Mouse (Mus musculus): Measurements from ENCODE around the gene Smim14.

The Smim14 gene

DNA sequence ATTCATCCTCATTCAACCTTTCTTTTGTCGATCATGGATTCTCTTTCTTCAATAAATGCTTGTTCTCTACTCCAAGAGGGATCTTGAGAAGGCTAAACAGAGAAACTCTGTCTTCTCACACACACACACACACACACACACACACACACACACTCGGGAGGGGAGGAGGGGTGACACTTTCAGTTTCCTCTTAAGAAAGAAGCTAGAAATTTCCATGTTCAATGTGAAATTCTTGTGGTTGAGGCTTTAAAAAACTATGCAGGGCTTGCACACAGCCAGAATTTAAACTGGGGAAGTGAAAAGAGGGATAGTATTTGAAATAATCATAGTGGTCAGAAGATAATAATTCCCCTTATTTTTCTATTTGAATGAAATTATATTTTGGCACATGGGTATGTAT is 61.2 kb downstream of the Smim14 start:
- in situ Hi-C loops (cut with MboI; ENCODE audit: low sequenced_read_pairs): no loop called here

DNA sequence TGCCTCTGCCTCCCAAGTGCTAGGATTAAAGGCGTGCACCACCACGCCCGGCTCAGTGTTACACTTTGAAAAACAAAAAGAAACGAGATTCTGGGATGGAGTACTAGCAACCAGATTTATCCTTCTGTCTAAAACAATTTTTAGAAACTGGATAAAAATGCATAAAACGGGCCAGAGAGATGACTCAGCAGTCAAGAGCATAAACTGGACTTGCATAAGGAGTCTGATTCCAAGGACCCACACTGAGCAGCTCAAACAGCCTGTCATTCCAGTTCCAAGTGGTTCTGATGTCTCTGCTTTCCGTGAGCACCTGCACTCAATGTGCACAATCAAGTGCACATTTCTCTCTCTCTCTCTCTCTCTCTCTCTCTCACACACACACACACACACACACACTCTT is 67.2 kb downstream of the Smim14 start:
- in situ Hi-C loops (cut with MboI; ENCODE audit: low sequenced_read_pairs): no loop called here

DNA sequence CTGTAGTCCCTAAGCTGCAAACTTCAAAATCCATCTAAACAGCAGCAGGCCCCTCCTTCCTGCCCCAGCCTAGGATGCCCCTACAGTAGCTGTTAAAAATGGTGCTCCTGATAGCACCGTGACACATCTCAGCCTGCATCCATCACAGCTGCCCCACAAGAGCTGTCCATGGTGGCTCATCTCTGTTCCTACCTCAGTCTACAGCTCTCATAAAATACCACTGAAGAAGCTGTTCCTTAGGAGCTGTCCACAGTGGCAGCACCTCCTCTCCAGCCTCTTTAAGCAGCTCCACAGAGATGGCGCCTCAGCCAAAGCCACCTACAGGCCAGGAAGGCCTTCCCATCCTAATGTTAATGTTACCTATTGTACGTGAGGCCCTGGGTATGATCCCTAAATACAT is 70.1 kb downstream of the Smim14 start:
- in situ Hi-C loops (cut with MboI; ENCODE audit: low sequenced_read_pairs): no loop called here

DNA sequence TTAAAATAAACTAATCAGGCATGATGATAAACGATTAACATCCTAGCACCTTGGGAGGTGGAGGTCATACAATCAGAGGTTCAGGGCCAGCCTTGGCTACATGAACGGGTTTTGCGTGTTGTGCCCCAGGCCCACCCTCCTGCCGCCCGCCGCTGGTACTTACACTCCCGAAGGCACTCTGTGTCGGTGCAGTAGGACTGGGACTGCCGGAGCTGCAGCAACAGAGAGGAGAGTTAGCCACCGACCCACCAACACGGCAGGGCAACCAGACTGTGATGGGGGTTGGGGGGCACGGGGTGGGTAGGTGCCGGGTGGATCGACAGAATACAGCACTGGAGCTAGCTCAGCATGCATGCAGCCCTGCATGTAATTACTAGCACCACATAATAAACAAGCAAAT is 76.6 kb downstream of the Smim14 start:
- in situ Hi-C loops (cut with MboI; ENCODE audit: low sequenced_read_pairs): no loop called here

DNA sequence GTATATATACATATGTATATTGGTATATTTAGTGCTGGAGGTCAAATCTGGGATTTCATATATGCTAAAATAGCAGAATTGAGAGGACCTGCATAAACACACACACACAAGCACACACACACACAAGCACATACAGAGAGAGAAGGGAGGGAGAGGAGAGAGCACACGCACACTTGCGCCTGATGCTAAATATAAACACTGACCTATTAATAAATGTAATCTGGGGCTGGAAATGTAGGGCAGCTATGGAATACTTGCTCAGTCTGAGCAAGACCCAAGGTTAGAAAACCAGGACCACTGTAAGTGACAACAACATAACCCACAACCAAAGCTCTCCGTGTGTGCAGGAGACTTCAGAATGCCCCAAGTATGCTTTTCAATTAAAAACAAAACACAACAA is 77.5 kb downstream of the Smim14 start:
- in situ Hi-C loops (cut with MboI; ENCODE audit: low sequenced_read_pairs): no loop called here

DNA sequence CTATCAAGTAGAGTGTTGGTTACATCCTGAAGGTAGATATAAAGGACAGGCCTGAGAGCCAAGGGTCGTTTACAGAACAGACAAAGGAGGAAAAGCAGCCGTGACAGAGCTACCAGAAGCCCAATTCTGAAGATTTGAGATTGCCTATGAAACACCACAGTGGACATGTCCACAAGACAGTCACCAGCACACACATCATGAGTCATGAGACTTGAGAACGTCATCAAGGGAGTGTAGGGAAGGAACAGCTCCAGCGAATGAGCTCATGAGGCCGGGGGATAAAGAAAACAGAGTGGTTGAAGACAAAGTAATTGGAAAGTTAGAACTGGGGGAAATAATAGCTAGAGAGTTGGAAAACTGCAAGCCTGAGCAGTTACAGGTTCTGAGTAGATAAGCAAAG is 79.1 kb downstream of the Smim14 start:
- in situ Hi-C loops (cut with MboI; ENCODE audit: low sequenced_read_pairs): no loop called here

DNA sequence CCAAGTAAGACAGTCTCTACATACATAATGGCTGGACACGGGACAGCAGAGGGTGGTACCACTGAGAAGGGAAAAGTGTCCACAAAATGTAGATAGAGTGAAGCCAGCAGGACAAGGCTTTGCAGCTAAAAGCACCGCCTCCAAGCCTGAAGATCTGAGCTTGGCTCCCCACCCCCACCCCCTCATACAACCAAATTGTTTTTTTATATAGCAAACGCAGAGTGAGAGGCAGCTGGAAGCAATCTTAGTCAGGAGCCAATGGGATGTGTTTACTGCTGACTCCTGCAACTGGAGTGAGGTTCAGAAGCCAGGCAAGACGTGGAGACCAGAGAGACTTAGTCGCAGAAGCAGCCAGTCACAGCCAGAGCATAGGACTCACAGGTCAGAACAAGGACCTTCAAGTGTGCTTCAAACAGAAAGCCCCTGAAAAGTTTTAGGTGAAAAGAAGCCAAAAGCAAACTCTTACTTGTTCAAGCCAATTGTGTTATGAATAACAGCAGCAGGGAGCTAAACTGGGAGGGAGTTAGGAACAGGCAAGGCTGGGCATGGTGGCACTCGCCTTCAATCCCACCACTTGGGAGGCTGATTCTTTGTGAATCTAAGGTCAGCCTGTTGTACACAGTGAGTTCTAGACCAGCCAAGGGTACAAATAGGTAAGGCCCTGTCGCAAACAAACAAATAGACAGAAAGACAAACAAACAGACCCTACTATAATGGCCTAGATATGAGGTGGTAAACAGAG is 79.7 kb downstream of the Smim14 start:
- in situ Hi-C loops (cut with MboI; ENCODE audit: low sequenced_read_pairs): no loop called here

DNA sequence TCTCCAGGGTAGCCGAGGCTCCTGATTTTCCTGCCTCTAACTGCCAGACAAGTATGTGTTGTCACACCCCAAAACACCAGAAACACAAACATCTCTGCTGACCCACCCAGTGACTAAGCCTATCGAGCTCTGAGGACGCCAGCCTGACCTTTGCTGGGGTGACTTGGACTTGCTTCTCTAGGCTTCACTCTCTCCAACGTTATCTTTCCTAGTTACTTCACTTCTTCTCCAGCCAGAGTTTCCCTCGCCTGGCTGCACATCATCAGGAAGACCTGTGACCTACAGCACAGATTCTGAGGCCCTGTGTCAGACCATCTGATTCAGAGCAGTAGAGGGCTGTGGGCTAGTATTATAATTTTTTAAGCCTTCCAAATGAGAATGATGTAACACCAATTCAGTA is 82.2 kb downstream of the Smim14 start:
- in situ Hi-C loops (cut with MboI; ENCODE audit: low sequenced_read_pairs): no loop called here

DNA sequence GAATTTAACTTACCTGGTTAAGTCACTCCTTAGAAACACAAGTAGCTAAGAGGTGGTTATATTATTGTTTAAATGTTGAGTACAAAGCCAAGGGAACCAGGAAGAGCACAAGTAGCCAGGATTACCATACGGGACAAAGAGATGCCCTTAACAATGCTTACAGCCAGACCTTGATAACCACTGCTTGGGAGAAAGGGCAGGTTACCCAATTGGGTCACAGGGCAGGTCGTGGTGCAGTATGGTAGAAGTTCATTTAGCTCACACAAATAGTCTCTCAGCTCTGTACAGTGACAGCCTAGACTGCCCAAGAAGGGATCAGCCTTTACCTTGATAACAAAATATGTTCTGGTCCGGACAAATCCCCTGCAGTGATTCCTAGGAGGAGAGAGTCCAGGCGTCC is 88.0 kb downstream of the Smim14 start:
- in situ Hi-C loops (cut with MboI; ENCODE audit: low sequenced_read_pairs): no loop called here

DNA sequence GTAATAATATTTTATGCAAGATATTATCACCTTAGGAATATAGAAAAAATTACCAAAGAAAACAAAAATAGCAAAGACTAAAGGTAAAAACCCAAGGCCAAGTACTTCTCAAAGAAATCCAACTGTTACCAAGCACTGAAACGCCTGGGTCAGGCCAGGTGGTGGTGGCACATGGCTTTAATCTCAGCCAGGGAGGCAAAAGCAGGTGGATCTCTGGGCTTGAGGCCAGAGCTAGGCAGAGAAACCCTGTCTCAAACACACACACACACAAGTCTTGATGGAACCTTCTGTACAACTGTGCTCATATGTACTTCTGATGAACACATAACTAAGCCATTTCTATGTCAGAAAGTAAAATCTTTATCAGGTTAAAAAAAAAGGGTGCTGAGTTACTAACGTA is 89.2 kb downstream of the Smim14 start:
- in situ Hi-C loops (cut with MboI; ENCODE audit: low sequenced_read_pairs): no loop called here

DNA sequence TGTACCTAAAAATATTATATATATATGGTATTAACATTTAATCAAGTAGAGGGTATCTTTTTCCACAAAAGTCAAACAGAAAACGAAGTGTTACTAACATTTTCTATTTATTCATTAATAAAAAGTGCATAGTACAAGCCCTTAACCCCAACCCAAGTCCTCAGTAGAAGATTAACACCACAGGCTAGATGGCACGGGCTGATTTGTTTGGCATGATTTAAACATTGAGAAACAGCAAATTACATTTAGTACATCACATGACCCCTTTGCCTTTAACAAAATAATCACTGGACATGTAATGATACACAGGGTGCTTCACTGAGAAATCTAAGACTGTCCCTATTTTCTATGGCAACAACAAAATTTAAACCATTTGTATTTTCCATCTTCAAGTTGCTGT is 90.2 kb downstream of the Smim14 start:
- in situ Hi-C loops (cut with MboI; ENCODE audit: low sequenced_read_pairs): no loop called here

DNA sequence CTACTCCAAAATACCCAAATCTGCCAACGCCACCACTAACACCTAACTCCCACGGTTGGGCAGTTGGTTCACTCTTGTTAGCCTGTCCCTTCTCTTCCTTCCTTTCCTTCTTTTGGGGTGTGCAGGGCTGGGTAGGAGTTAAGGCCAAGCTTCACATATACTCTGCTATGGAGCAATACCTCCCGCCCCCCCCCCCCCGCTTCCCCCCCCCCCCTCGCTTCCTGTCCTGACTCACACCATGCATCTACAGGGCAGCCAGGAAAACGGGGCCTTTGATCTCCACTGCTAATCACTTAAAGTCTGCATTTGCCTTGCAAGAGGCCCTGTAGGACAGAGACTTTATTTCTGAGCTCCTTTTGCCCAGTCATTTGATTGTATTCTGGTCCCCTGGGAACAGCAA is 92.0 kb downstream of the Smim14 start:
- in situ Hi-C loops (cut with MboI; ENCODE audit: low sequenced_read_pairs): no loop called here

DNA sequence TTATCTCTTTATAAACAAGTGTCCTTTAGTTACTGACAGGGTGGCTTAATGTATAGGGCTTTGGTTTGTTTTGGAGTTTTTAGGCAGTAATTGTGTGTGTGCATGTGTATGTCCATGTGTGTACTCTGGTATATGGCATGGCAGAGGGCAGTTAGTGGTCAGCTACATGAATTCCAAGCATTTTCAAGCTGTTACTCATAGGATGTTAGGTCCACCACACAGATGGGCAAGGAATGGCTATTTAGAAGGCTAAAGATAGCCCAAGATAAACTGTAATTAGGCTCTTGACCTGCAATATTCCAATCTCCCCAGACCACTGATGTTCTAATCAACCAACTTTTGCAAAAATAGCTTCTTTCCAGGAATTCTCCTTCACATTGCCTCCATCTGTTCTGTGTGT is 98.9 kb downstream of the Smim14 start:
- in situ Hi-C loops (cut with MboI; ENCODE audit: low sequenced_read_pairs): no loop called here

DNA sequence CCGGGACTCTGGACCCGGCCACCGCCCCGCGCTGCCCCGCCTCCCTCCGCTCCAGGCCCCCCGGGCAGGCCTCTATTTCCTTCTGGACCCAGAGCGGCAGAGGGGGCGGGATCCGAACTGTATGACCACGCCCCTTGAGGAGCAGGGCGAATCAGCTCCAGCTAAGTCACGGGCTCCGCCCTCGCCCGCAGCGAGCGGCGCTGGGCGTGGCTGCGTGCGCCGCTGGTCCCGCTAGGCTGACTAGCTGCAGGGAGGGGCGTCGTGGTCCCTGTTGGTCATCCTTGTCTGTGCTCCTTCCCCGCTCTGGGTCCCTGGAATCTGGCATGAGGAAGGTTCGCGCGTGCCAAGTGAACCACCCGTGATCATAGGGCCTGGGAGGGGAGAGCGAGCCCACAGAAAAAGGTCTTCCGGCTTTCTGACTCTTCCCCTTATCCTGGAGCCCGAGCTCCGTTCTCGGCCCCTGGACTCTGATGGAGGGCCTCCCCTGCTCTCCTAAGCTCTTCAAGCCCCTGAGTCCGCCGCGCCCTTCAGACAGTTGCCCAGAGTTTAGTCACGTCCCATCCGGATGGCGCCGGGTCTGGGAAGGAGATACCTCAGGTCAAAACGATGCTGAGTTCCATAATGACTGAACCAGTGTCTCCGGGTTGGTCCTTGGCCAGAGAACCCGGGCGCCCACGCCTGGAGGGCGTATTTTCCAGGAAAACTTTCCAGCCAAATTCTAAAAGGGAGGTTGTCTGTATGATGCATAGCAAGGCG is 101.0 kb downstream of the Smim14 start, which contains the start of gene Ugdh:
Ugdh (minus strand) TSS at position 144 of the 756 bp plus-strand sequence.
- in situ Hi-C loops (cut with MboI; ENCODE audit: low sequenced_read_pairs): no loop called here

DNA sequence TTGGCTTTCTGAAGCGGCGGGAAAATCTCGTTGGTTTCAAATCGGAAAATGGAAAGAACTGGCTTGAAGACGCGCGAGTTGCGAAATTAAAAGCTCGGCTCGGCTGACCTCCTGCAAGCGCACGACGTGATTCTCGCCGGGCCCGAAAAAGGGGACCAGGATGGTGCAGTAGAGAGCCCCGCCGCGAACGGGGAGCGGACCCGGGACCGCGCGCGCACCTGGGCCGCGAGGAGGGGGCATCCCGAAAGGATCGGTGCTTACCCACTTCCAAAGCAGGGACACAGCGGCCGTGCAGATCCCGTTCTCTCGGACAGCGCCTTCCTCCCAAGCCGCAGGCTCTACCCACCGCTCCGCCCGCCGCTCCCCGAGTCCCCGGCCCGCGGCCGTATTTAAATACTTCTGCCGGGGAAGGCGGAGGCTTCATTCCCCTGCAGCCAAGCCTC is 101.6 kb downstream of the Smim14 start:
- in situ Hi-C loops (cut with MboI; ENCODE audit: low sequenced_read_pairs): no loop called here

DNA sequence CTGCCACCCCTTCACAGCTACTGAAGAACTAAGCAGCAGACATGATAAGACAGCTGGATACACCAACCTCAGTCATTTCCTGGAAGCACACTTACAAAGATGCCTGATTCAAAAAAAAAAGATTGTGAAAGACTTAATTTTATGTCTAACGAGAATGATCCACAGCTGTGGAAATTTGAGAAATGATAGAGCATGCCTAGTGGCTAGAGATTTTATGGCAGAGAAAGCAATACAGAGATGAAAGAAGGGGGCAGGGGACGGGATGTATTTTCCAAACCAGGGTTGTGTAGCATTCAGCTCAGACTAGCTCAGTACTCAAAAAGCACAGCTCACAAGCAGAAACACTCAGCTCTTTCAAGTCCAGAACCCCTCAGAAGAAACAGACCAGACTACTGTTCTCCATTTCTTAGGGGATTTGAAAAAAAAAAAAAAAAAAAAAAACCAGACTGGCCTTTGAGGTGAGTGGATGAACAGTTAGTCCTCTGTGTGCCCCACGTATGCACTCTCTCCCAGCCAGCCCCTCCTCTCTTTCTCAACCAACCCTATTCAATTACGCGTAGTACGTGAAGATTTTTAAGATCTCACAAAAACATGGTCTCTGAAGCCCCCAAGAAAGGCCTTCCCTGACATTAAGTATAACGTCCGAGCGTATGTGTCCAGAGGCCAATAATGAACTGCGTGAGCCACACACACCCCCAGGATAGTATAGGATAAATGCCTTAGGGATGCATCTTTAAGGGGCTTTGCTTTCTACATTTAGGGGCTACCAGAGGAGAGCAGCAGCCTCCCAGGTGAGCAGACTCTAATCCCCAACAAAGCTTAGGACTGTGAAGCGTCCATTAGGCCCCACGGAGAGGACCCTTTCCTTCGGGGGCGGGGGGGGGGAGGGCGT is 102.3 kb downstream of the Smim14 start:
- in situ Hi-C loops (cut with MboI; ENCODE audit: low sequenced_read_pairs): no loop called here

DNA sequence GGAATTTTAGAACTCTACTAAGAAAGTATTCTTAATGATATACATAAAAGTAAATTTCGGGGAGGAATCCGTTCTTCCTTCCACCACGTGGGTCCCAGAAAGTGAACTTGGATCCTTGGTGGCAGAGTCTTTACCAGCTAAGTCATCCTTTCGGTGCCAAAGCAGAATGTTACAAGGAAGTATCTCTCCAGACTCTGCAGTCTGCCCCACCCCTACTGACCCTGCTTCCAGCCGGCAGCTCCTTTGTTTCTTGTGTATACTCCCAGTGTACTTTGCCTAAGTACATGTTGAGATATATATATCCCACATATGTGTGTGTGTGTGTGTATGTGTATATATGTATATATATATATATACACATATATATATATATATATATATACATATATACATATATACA is 107.5 kb downstream of the Smim14 start:
- in situ Hi-C loops (cut with MboI; ENCODE audit: low sequenced_read_pairs): no loop called here

DNA sequence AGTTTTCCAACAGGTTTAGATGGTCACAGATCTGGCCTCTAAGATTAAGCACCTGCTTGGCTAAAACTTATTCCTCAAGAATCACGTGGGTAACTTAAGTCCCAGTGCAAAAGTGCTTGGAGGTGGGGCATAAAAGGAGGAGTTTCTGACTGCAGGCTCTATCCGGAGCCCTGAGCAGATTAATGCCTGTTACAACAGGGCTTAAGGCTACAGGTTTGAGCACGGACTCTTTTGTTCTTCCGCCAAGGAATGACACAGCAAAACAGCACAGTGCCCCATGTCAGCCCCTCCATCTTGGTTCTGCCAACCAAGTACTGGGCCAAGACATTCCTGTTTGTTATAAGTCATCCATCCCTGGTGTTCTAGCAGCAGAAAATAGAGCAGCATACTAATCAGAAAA is 108.7 kb downstream of the Smim14 start:
- in situ Hi-C loops (cut with MboI; ENCODE audit: low sequenced_read_pairs): no loop called here

DNA sequence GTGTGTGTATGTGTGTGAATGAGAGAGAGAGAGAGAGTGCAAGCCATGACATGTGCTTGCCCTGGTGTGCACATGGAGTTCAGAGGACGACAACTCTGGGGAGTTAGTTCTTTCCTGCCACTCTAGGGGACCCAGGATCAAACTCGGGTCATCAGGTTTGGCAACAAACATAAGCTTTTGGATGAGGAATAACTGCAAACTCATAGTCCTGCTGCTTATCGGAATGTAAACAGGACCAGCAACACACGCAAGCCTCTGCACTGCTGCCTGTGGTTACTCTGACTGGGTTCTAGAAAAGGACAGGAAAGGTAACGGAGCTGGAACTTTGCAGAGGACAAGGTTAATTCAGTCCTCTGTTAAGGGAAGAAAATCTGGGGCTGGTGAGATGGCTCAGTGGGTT is 111.7 kb downstream of the Smim14 start:
- in situ Hi-C loops (cut with MboI; ENCODE audit: low sequenced_read_pairs): no loop called here

DNA sequence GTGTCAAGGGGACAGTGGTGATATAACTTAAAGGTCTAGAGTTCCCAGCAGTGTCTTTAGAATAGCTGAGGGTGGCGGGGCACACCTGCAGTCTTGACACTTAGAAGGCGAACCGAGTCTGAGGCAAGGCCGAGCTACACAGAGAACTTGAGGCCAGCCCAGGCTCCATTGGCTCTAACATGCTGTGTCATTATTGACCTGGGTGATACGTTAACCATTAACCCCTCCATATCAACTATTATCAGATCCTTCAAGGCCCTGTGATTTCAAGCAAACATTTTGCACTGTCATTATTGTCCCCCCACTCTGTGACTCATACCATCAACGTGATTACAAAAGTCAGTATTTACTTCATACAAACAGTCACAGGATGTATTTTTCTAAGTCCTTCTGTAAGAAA is 112.8 kb downstream of the Smim14 start:
- in situ Hi-C loops (cut with MboI; ENCODE audit: low sequenced_read_pairs): no loop called here

DNA sequence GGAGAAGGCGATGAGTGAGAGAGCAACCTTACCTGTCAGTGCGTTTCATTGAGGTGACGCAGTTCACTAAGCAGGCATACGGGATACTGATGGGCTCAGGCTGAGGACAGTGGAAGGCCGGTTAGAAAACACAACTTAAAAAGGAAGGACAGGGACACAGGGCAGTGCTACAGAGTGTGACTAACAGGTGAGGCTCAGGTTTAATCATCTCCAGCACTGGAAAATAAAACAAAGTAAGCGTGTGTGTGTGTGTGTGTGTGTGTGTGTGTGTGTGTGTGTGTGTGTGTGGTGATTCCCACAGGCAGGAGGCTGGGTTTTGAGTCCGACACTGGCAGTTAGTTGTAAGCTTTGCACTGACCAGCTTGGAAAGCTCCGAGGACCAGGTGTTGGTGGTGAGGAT is 114.2 kb downstream of the Smim14 start:
- in situ Hi-C loops (cut with MboI; ENCODE audit: low sequenced_read_pairs): no loop called here
